Mouse (Mus musculus): Measurements from ENCODE around the gene Smco4. TPM values are rescaled to one million over a fixed set of nuclear protein-coding genes. Genes with fewer than 3 reads are reported as not detected.

Gene Smco4
- total and polyA plus RNA-seq, 3 experiments, result 26.9 to 65.6 (median 49.6) TPM

GRCm38 (mm10) chr9:15506863-15507262, 13.6 kb downstream of the Smco4 start:
- TF ChIP-seq CHD1 (IDR thresholded peaks at IDR 0.05; ENCODE audit: low read depth, low read length), result no peak
- no peak for TF ChIP-seq CTCF (conservative IDR thresholded peaks at IDR 0.05 in 1 of 2, IDR thresholded peaks at IDR 0.05 in 1 of 2; ENCODE audit: low read depth in 2 of 2, low read length in 2 of 2)
- TF ChIP-seq NELFE (IDR thresholded peaks at IDR 0.05; ENCODE audit: low read depth, low read length), result no peak
- TF ChIP-seq ZC3H11A (IDR thresholded peaks at IDR 0.05; ENCODE audit: low read depth, low read length), result no peak
- no peak for TF ChIP-seq MYC (IDR thresholded peaks at IDR 0.05; ENCODE audit: low read depth, low read length)
- no peak for TF ChIP-seq JUND (conservative IDR thresholded peaks at IDR 0.05; ENCODE audit: low read depth, low read length)
- no peak for TF ChIP-seq ELF1 (IDR thresholded peaks at IDR 0.05; ENCODE audit: low read depth, low read length)
- TF ChIP-seq BHLHE40 (IDR thresholded peaks at IDR 0.05; ENCODE audit: low read depth, low read length), result no peak
- TF ChIP-seq MAX (IDR thresholded peaks at IDR 0.05; ENCODE audit: low read length), result no peak
- TF ChIP-seq GABPA (IDR thresholded peaks at IDR 0.05; ENCODE audit: insufficient replicate concordance, low read depth, low read length), result no peak
- no peaks in the 10 kb centered on the region for H3K9me3 ChIP-seq (replicated peaks; ENCODE audit: low read length)
- H3K4me1 ChIP-seq (ENCODE audit: control insufficient read depth in 1 of 2, insufficient read depth in 2 of 2), result peaks cover 23 to 86% of the 10 kb centered on the region in 2 experiments
- H3K36me3 ChIP-seq (replicated peaks in 1 of 2; ENCODE audit: control insufficient read depth in 1 of 2, insufficient read depth in 1 of 2, low read length in 1 of 2), result peaks cover 21 to 80% of the 10 kb centered on the region in 2 experiments
- in situ Hi-C loops (cut with MboI; ENCODE audit: low pct_ligation_motif_present, low pct_unique_long_range_greater_than_20kb, low sequenced_read_pairs) (no loop called here), dilution Hi-C loops (cut with MboI; ENCODE audit: extremely low pct_ligation_motif_present, extremely low pct_unique_long_range_greater_than_20kb, low sequenced_read_pairs) (no loop called here)
- H3K79me2 ChIP-seq (replicated peaks; ENCODE audit: control insufficient read depth, extremely low read depth, insufficient read depth, poor library complexity, severe bottlenecking), result peaks cover 20% of the 10 kb centered on the region
- no peak overlapping the region for H3K27ac ChIP-seq (ENCODE audit: insufficient read depth, low read depth)
- H3K4me3 ChIP-seq (replicated peaks in 1 of 3; ENCODE audit: low read depth in 2 of 3, low read length in 2 of 3, poor library complexity in 1 of 3), result no peak overlapping the region
- DNase-seq (ENCODE audit: extremely low read depth), result no peak
- H3K4me2 ChIP-seq (ENCODE audit: insufficient read depth, low read depth, poor library complexity, severe bottlenecking), result no peak overlapping the region
- no peak overlapping the region for H3K9ac ChIP-seq (ENCODE audit: insufficient read depth, low read depth)
- H3K27me3 ChIP-seq (replicated peaks), result no peaks in the 10 kb centered on the region

GRCm38 (mm10) chr9:15507431-15507875, 14.2 kb downstream of the Smco4 start:
- Histone ChIP-seq H3K27ac (ENCODE audit: insufficient read depth, low read depth) (no peak overlapping the region), H3K36me3 (replicated peaks in 1 of 2; ENCODE audit: control insufficient read depth in 1 of 2, insufficient read depth in 1 of 2, low read length in 1 of 2) (peaks cover 21 to 82% of the 10 kb centered on the region in 2 experiments), H3K27me3 (replicated peaks) (no peaks in the 10 kb centered on the region), H3K4me1 (ENCODE audit: control insufficient read depth in 1 of 2, insufficient read depth in 2 of 2) (peaks cover 17 to 86% of the 10 kb centered on the region in 2 experiments), H3K4me2 (ENCODE audit: insufficient read depth, low read depth, poor library complexity, severe bottlenecking) (no peak overlapping the region), H3K4me3 (replicated peaks in 1 of 3; ENCODE audit: low read depth in 2 of 3, low read length in 2 of 3, poor library complexity in 1 of 3) (no peak overlapping the region), H3K79me2 (replicated peaks; ENCODE audit: control insufficient read depth, extremely low read depth, insufficient read depth, poor library complexity, severe bottlenecking) (peaks cover 14% of the 10 kb centered on the region), H3K9me3 (replicated peaks; ENCODE audit: low read length) (no peaks in the 10 kb centered on the region), H3K9ac (ENCODE audit: insufficient read depth, low read depth) (no peak overlapping the region)
- TF ChIP-seq RAD21 (IDR thresholded peaks at IDR 0.05; ENCODE audit: low read depth, low read length) (no peak), TCF12 (IDR thresholded peaks at IDR 0.05; ENCODE audit: low read depth, low read length) (no peak), ZNF384 (IDR thresholded peaks at IDR 0.05; ENCODE audit: low read depth, low read length) (no peak), NELFE (IDR thresholded peaks at IDR 0.05; ENCODE audit: low read depth, low read length) (no peak), USF2 (conservative IDR thresholded peaks at IDR 0.05; ENCODE audit: low read depth, low read length) (no peak), E2F4 (IDR thresholded peaks at IDR 0.05; ENCODE audit: insufficient replicate concordance, low read depth, low read length) (no peak), ELF1 (IDR thresholded peaks at IDR 0.05; ENCODE audit: low read depth, low read length) (no peak), SMC3 (IDR thresholded peaks at IDR 0.05; ENCODE audit: low read depth, low read length) (no peak), ETS1 (conservative IDR thresholded peaks at IDR 0.05; ENCODE audit: low read depth, low read length) (no peak)
- in situ Hi-C loops (cut with MboI; ENCODE audit: low pct_ligation_motif_present, low pct_unique_long_range_greater_than_20kb, low sequenced_read_pairs) (no loop called here), dilution Hi-C loops (cut with MboI; ENCODE audit: extremely low pct_ligation_motif_present, extremely low pct_unique_long_range_greater_than_20kb, low sequenced_read_pairs) (no loop called here)
- no peak for DNase-seq (ENCODE audit: extremely low read depth)
